Mouse (Mus musculus) brain, embryonic 14.5 days (tissue): Measurements from ENCODE around the gene Snx19.

ENCODE experiments used
- CTCF ChIP-seq: fragments of 200-500 bp; IDR thresholded peaks from 2 replicates; pipeline ENCODE4 v1.5.1; 2012; ENCODE audit warnings: inconsistent platforms, mild to moderate bottlenecking, moderate library complexity, borderline replicate concordance; ENCODE audit not compliant: insufficient read depth, insufficient read length; ENCODE audit errors: extremely low read depth
- POLR2A ChIP-seq: fragments of 200-500 bp; IDR thresholded peaks from 2 replicates; pipeline ENCODE4 v1.6.1; 2012; ENCODE audit warnings: mild to moderate bottlenecking, inconsistent platforms, borderline replicate concordance; ENCODE audit not compliant: poor library complexity, insufficient read depth, insufficient read length, severe bottlenecking; ENCODE audit errors: extremely low read depth

DNA sequence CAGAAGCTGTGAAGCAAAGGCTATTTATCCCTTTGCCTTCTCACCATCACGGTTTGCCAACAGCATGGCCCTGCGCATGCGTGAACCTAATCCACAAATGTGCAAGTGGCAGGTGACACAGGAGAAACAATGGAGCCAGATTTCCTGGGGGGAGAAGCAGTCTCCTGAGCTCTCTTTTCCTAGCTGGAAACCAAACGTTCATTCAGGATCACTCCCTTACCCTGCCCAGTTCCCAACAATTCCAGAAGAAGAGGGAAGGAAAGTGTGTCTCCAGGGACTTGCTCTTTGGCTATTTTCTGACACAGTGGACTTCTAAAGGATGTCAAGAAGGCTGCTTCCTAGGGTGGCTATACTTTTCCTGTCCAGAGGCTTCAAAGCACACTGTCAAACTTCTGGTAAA lies 37.8 kb downstream of the Snx19 start:
- TF ChIP-seq POLR2A (no peak), CTCF (no peak)
